Mouse (Mus musculus) v-Abl transformed pro-B cells (cell line): Measurements from ENCODE around the gene Gfi1b.

Source experiments
- in situ Hi-C, 2 experiments: fragments of 400-800 bp; cut with MboI; formaldehyde crosslinking; loops; one replicate each; pipeline ENCODE4 v1.15.1; 2025; ENCODE audit not compliant: unreplicated experiment in 2 of 2

The Gfi1b gene

DNA sequence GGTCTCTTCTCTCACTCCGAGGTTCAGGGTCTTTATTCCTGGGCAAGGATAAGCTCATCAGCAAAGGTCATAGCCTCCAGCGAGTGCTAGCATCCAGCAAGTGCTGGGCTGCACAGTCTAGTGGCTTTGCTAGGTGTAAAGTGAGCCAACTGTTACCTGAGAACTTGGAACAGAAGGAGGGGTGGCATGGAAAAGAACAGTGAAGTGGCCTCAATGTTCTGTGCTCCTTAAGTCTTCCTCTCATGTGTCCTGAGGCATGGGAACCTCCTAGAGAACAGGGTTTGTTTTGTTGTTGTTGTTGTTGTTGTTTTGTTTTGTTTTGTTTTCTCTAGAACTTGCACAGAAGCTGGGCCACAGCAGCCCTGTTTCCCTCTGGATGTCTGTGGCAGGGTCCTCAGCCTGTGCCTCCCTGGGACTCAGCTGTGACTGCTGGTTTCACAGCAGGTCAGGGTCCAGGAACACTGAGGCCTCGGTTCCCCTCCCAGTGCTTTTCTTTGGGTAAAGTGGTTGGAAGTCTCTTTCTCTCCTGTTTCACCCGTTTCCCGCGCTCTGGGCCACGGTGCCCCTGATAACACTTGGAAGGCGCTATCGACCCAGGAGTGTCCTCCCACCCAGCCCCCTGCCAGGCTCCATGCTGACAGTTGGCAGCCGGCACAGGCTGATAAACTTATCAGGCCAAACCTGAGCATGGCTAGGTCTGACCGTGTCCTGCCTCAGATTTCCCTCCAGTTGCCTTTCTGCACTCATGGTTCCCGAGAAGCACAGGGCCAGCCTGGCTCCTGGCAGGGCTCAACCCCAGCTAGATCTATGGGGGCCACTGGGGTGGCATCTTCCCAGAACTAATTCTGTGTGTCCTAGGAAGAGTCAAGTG, 19.8 kb downstream of the Gfi1b start:
- in situ Hi-C loops = no loop called here

DNA sequence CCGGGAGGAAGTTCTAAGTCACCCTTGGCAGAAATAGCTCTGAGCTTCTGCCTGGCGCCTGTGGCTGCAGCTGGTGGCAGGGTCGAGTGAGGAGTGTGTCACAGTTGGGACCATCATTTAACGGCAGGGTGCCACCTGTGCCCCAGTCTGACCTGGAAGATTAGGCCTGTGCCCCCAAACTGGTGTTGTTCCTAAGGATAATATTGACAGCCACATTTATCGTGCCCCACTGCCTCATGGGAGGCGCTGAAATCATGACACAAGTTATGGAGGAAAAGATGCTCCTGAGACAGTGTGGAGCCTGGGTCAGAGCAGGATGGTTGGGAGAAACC, 22.2 kb downstream of the Gfi1b start:
- in situ Hi-C loops = no loop called here

DNA sequence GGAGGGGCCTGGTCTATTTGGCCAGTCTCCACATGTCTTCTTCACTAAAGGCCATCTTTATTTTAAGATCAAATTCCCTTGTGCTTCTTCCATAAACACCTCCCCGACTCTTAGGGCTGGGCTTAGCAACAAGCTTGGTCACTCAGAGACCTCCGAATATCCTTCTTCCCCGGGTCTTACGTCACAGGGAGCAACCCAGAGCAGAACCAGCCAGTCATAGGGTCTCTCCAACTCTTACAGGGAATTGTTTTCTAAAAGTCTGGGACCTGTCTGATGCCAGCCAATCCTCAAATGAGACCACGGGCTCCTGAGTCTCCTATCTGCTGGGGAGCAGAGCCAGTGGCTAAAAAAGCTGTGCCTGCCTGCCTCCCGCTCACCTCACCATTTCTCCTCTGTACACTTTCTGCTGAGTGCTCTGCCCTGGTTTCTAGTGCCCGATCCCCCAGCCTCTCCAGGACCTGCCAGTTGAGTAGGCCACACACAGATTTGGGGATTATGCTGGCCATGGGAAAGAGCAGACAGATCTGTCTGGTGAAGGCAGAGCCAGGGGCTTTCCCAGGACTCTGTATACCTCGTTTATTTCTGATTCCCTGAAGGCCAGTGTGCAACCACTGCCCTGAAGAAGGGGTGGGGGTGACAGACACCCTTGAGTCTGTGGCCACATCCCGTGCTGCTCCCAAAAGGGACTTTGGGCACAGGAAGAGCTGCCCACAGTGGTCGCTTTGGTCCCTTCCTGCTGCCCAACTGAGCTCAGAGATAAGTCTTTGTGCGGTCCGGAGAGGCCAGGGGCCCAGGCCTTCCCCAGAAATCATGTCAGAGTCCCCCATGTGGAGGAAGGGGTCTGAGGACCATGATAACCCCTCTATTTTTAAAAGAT, 22.9 kb downstream of the Gfi1b start:
- in situ Hi-C loops = no loop called here

DNA sequence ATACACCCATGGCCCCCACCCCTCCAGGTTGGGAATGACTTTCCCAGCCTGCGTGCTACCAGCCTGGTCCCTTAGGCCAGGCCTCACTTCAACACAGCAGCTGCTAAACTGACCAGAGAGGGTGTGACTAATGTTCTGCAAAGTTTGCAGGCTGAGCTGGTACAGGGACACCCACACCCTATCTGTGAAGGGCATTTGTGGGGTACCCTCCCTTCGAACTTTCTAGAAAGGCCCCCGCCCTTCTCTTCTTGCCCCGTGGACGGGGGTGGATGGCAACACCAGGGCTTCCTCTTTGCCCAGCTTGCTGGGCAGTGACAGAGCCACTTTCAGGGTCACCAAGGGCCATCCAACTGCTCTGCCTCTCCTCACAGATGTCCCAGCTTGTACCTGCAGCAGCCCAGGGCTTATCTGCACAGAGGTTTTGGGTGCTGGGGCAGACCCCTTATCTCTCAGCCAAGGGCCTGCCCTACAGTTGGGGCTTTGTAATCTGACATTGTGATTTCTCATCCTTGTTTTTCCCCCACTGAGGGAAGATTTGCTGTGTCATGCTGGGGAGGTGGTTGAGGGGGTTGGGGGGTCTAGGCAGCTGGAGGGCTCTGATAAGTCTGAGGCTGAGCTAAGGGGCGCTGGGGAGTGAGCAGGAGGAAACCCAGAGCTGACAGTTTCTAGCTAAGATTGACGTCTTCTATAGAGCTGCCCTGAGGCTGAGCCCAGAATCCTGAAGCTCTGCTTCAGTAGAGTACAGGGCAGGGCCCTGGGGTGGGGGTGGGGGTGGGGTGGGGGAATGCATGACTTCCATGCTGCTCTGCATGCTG, 23.8 kb downstream of the Gfi1b start:
- in situ Hi-C loops = no loop called here

DNA sequence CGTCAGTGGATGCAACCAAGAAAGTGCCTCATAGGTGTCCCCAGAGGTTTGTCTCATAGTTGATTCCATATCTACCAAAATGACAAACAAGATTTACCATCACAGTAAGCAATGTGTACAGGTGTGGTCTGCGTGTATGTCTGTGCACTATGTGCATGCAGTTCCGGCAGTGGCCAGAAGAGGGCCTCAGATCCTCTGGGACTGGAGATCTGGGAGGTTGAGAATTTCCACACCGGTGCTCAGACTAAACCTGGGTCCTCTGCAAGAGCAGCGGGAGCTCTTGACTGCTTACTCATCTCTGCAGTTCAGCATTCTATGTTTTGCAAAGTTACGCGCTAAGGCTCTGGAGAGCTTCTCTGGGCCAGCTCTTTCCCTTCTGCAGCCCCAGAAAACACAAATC, 24.8 kb downstream of the Gfi1b start:
- in situ Hi-C loops = no loop called here

DNA sequence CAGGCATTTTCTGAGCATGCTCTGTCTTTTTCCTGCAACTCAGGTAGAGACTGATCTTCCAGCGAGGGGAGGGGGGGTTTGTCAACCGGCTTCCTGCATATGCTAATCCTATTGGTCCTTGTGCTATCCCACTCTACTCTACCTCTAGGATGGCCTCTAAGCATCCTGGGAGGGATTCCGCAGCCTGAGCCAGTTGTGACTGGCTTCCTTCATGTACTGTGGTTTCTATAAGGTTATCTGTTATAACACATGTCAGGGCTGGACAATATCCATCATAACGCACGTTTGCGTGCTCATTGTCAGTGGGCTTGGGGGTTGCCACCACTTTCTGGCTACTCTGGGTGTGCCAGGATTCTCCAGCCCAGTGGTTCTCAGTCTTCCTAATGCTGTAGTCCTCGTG, 25.8 kb downstream of the Gfi1b start:
- in situ Hi-C loops = no loop called here

DNA sequence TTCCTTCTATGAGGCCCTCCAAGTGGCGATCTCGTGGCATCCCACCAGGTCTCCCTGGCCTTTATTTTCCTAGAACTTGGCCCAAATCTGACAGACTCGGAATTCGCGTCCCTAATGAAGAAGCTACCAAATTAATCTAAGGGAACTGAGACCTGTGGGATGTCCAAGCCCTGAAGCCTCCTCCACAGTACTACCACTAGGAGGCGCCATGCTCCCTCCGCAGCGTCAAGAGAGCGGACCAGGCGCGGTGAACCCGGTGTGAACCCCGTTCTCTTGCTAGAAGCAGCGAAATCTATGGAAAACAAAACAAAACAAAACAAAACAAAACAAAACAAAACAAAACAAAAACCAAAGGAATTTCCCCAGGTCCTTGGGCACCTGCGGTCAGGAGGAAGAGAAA, 29.0 kb downstream of the Gfi1b start:
- in situ Hi-C loops = loop anchor here (5.0 kb wide), 1 partner anchor 34 kb away; no protein-coding TSS in a partner anchor

DNA sequence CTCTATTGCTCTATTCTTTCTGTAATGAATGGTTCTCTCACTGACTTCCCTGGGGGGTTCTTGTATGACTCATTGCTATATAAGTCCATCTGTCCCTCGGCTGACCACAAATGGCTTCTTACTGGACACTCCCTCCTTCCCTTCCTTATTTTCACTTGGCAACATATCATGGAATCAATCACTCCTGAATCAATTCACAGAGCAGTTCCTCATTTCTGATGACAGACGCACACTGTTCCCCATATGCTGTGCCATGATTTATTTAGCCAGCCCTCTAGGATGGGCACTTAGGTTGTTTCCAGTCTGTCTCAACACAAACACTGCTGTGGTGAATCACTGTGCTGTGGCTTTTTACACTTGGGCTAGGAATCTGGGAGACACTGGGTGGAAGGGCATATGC, 30.3 kb downstream of the Gfi1b start:
- in situ Hi-C loops = loop anchor here (5.0 kb wide), 1 partner anchor 36 kb away; no protein-coding TSS in a partner anchor

DNA sequence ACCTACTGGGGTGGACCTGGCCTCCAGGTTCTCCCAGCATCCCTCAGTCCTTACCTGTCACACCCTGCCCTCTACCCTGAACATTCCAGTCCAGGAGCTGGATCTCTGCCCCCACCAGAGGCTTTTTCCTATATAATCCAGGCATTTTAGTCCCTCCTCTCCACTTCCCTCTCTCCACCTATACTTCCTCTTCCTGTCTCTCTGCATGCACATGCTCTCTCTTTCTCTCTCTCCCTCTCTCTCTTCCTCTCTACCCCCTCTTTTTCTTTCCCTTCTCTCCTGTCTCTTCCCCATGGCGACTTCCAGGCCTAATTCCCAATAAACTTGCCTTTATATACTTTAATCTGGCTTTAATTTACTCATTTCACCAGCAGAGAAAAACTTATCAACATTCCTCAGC, 33.2 kb downstream of the Gfi1b start:
- in situ Hi-C loops = loop anchor here in 1 of 2 experiments (5.0 kb wide), 2 partner anchors 41 to 71 kb away; no protein-coding TSS in a partner anchor

DNA sequence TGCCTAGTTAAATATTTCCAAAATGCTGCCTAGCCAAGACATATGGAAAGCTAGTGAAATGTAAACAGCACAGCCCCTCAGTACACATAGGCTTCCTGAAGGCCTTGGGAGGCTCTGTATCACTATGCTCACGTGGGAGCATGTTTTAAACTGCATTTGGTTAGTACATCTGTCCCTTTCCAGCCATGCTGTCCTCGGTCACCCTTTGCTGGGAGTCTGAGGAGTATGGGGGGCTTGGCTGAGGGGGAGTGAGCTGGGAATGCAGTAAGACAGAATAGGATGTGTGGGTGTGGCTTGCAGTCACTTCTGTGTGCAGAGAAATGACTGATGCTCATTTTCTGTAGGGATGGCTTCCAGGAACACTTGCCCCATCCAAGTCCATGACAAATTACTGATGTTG, 36.1 kb downstream of the Gfi1b start:
- in situ Hi-C loops = loop anchor here in 1 of 2 experiments (5.0 kb wide), 2 partner anchors 38 to 68 kb away; no protein-coding TSS in a partner anchor

DNA sequence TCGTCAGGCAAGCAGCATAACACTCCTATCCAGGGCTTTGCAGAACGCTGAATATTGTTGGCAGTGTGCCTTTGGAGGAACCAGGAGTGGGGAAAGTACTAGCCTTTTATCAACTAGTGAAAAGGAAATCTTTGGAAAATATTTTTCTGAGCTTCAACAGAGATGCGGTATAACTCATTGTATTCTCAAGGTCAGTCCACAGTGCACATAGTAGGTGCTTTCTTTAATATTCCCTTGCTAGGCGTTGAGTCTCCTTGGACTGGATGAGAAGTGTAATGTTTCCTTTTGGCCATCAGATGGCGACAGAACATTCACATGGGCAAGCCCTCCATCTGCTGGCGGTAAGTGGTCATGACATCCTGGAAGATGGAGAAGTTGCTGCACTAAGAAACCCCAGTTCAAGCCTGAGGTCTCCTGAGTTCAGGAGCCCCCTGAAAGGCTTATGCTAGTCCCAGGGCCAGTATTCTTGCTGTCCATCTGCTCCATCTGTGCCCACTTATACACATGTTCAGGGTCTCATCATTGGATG, 36.7 kb downstream of the Gfi1b start:
- in situ Hi-C loops = loop anchor here in 1 of 2 experiments (5.0 kb wide), 2 partner anchors 38 to 68 kb away; no protein-coding TSS in a partner anchor

DNA sequence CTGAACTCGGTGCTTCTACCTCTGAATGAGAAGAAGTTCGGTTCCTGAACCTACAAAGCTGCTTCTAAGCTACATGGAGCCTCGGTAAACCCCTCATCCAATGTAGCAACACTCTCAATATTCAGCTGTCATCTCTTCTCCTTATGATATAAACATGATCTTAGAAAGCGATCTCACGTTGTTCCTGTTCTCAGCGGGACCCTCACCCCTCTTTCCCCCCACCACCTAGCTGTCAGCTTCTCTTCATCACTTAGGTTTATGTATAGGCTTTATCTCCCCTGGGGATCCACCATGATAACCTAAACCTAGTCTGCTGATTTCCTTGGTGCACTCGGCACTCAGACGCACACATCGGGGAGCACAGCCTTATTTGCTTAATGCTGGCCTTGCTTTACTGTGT, 38.1 kb downstream of the Gfi1b start, which contains the start of gene Gtf3c5:
Gene Gtf3c5, minus strand, starts transcription at position 101 of the 400 bp plus-strand sequence.
- in situ Hi-C loops = loop anchor here in 1 of 2 experiments (5.0 kb wide), 1 partner anchor 66 kb away; no protein-coding TSS in a partner anchor

DNA sequence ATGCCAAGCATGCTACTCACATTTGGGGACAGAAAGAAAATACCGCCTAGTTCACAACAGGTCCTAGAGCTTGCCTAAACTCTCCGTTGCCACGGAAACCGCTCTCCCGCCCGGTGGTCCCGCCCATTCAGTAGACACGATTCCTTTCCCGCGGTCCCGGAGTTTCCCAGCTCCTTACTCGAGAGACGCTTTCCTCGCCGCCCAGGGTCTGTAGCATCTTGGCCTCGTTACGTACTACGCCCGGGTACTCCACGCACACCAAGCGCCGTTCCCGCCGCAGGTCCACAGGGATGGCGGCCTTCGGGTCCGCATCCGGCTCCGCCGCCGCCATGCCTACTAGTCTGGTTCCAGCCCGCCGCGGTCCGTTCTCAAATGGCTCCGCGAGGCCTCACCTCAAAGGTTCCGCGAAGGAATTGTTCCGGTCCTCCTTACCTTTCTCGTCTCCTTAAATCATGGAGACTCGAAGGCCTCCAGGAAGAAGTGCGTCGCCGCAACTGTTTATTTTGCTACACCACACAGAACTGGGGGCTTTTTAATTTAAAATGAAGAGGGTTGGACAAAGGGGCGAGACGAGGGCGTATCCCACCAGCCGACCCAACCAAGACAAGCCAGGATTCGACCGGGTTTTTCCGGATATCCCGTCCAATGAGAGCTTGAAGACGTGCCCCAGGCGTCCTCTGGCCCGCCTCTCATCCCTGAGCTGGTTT, 39.0 kb downstream of the Gfi1b start:
- in situ Hi-C loops = loop anchor here in 1 of 2 experiments (5.0 kb wide), 1 partner anchor 65 kb away; no protein-coding TSS in a partner anchor

DNA sequence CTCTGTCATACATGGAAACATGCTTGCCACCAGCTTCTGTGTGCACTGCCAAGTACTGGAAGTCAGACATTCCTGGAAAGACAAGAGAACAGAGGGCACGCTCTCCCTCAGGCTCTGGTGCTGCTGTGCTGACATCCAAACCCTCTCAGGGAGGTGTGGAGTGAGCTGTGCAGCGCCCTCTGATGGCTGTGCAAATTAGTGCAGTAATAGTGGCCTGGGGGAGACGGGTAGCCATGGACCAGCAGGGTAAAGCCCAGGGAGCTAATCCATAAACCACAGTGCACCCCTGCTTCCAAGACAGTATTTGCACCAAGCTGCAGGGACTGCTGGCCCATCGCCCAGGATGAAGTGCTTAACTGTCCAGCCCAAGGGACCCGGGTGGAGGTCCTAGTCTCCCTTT, 43.8 kb downstream of the Gfi1b start:
- in situ Hi-C loops = no loop called here

DNA sequence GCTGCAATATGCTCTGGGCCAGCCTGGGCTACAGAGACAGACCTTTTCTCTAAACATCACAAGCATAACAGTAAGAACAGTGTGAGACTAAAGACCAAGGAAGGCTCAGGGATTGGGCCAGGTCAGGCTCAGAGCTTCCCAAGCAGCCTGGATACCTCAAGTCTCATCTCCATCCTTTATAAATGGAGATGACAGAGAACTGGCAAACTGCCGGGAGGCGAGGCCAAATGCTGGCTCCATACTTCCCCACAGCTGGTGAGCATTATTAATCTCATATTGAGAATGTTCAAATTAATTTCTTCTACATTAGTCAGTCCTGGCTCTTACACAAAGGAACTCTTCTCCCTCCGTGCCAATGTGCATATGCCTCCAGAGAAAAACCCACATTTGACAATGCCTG, 45.0 kb downstream of the Gfi1b start:
- in situ Hi-C loops = no loop called here

DNA sequence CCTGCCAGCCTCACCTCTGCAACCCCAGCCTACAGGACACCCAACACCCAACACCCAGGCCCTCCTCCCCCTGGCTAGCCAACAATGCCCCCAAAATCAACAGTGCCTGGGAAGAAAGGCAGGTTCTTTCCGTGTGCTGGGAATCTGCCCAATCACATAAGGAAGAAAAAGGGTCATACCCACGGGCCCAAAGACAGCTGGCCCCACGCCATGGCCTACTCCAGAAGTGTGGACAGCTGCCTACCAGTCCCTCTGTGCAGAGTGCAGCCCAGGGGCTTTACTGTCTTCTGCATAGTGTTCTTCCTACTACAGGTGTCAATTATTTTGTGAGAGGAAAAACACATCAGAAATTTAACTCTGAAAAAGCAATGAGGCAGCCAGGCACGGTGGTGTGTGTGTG, 46.4 kb downstream of the Gfi1b start:
- in situ Hi-C loops = no loop called here

DNA sequence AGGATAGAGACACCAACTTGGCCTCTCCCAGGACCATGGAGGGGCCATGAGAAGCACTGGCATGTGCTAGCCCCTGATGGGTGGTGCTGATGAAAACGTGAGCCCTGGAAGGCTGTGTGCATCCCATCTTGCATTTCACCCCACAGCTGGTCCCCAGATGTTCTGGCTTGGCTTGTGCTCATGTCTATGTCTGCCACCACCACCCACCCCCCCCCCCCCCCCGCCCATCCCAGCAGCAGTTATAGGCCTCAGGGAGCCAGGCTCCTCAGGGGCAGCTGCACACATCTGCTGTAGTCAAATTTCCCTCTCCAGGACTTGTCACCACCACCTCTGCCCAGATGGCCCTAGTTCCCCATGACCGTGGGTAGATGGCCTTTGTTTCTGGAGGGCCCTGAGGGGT, 51.9 kb downstream of the Gfi1b start:
- in situ Hi-C loops = no loop called here

DNA sequence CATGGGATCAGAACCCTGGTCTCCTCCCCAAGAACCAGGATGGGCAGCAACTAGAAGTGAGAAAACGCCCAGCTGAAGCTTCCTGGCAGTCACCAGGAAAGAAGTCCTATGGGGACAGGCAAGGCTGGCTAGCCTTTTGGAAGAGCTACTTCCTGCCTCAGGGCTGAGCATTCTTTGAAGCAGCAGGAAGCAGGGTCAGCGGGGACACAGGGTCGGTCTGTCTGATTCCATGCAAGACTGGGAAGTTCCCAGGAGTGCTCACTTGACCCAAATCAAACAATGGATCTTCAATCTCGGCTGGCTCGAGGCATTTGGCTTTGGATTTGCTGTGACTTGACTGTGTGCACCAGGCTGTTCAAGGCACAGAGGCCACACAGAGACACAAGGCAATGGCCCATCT, 55.2 kb downstream of the Gfi1b start:
- in situ Hi-C loops = no loop called here

DNA sequence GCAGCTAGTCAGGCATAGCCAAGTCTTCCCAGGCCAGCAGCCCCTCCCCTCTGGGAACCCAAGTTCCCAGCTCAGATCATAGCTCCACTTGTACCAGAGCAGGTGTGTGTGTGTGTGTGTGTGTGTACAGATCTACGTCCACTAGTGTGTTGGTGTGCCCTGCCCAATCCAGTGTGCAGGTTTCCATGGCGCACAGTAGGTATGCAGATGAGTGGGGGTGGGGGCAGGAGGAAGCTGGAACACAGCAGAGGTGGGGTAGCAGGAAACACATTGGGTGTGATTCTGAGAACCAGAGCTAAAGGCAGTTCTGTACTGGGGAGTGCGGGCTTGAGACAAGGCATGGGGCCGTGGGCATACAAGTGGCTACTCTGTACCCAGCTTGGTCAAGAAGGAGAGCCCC, 57.4 kb downstream of the Gfi1b start:
- in situ Hi-C loops = no loop called here
